Mouse (Mus musculus) stomach, embryonic 15.5 days (tissue): Measurements from ENCODE around the gene Shisa4. TPM values are rescaled to one million over a fixed set of nuclear protein-coding genes. Genes with fewer than 3 reads are reported as not detected.

Experiments
- ATAC-seq: fragments of 200-750 bp; cut with Nextera tagmentation; 2 replicates; pipeline ENCODE4 v1.8.0; 2017; ENCODE audit warnings: low read depth, moderate number of reproducible peaks, moderate TSS enrichment; ENCODE audit not compliant: insufficient read depth, low FRiP score
- H3K27ac ChIP-seq: fragments of 300-500 bp; sonication (generic); 2 replicates; pipeline ENCODE4 v1.5.1; 2015; ENCODE audit warnings: mild to moderate bottlenecking, inconsistent platforms
- H3K27me3 ChIP-seq: fragments of 300-500 bp; sonication (generic); replicated peaks from 2 replicates; pipeline ENCODE4 v1.6.1; 2015; ENCODE audit warnings: inconsistent platforms
- H3K36me3 ChIP-seq: fragments of 300-500 bp; sonication (generic); 2 replicates; pipeline ENCODE4 v1.6.1; 2015; ENCODE audit warnings: inconsistent platforms
- H3K4me1 ChIP-seq: fragments of 300-500 bp; sonication (generic); 2 replicates; pipeline ENCODE4 v1.6.1; 2015; ENCODE audit warnings: inconsistent platforms
- H3K4me2 ChIP-seq: fragments of 300-500 bp; sonication (generic); 2 replicates; pipeline ENCODE4 v1.6.1; 2015; ENCODE audit warnings: mild to moderate bottlenecking, inconsistent platforms
- H3K4me3 ChIP-seq: fragments of 300-500 bp; sonication (generic); replicated peaks from 2 replicates; pipeline ENCODE4 v1.5.1; 2015; ENCODE audit warnings: inconsistent platforms
- H3K9ac ChIP-seq: fragments of 300-500 bp; sonication (generic); 2 replicates; pipeline ENCODE4 v1.6.1; 2015; ENCODE audit warnings: inconsistent platforms
- H3K9me3 ChIP-seq: fragments of 300-500 bp; sonication (generic); 2 replicates; pipeline ENCODE4 v1.6.1; 2016; ENCODE audit warnings: inconsistent platforms
- WGBS: fragments of 180-500 bp; shearing (Covaris S2); methylation state at CpG from one replicate; pipeline ENCODE4 v1.1.7; 2015; 5-methylcytosine and 5-hydroxymethylcytosine counted together
- polyA plus RNA-seq: library from polyadenylated mRNA; unstranded; fragments of >200 nt; fragmentation: Nextera tagmentation; extraction: Ambion mirVana; gene quantifications from 2 replicates; pipeline ENCODE4 v1.2.1, GENCODE M21; 2015

Shisa4 gene
- polyA plus RNA-seq, 1 experiment from 2014 or later, result 42.3 TPM

- no peak for ATAC-seq
- H3K4me2 ChIP-seq, result no peak overlapping the region
- no peaks in the 10 kb centered on the region for H3K36me3 ChIP-seq
- H3K4me1 ChIP-seq, result peaks cover 5% of the 10 kb centered on the region
- no peak overlapping the region for H3K4me3 ChIP-seq
- H3K27me3 ChIP-seq, result no peaks in the 10 kb centered on the region
- no peak overlapping the region for H3K9ac ChIP-seq
- no peaks in the 10 kb centered on the region for H3K9me3 ChIP-seq
- H3K27ac ChIP-seq, result no peak overlapping the region
Measured at GRCm38 (mm10) chr1:135362115-135362514, 12.9 kb downstream of the Shisa4 start.

GRCm38 (mm10) chr1:135361491-135361890, 13.5 kb downstream of the Shisa4 start:
- Histone ChIP-seq H3K9ac (no peak overlapping the region), H3K36me3 (no peaks in the 10 kb centered on the region), H3K9me3 (no peaks in the 10 kb centered on the region), H3K4me3 (no peak overlapping the region), H3K4me2 (no peak overlapping the region), H3K27ac (no peak overlapping the region), H3K4me1 (peaks cover 5% of the 10 kb centered on the region), H3K27me3 (no peaks in the 10 kb centered on the region)
- ATAC-seq, result no peak
- 76% methylated on average over 4 of the region's 4 CpGs for WGBS

- no peak overlapping the region for H3K9ac ChIP-seq
- H3K4me2 ChIP-seq, result no peak overlapping the region
- peak; percentile 81; the same call in 1 of the 2 replicates for ATAC-seq
- H3K36me3 ChIP-seq, result no peaks in the 10 kb centered on the region
- WGBS, result 14% methylated on average over 2 of the region's 2 CpGs
- H3K27ac ChIP-seq, result peak overlapping the region; percentile 87
- H3K27me3 ChIP-seq, result no peaks in the 10 kb centered on the region
- no peak overlapping the region for H3K4me3 ChIP-seq
- H3K4me1 ChIP-seq, result peaks cover 5% of the 10 kb centered on the region
- no peaks in the 10 kb centered on the region for H3K9me3 ChIP-seq
Measured at GRCm38 (mm10) chr1:135359071-135359470, 16.0 kb downstream of the Shisa4 start.

DNA sequence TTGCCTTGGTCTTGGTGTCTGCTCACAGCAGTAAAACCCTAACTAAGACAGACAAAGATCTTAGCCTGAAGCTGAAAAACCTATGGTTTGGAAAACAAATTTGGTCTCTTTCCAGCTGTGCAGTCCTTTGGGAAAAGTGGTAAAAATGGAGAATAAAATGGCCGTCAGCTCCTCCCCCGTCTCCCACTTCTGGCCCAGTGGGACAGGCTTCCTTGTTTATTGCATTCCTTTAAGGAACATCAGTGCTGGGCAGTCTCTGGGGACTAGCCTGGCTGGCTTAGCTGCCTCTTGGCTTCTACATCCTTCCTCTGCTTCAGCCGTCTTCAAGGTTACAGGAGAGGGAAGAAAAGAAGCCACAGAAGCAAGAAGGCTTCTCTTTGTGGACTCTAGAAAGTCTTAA, 23.1 kb downstream of the Shisa4 start:
- ATAC-seq, result no peak
- 68% methylated on average over 3 of the region's 3 CpGs for WGBS
- Histone ChIP-seq H3K9ac (no peak overlapping the region), H3K4me3 (no peak overlapping the region), H3K4me1 (peaks cover 4% of the 10 kb centered on the region; the same call in 1 of the 2 replicates), H3K27me3 (no peaks in the 10 kb centered on the region), H3K36me3 (no peaks in the 10 kb centered on the region), H3K4me2 (no peak overlapping the region), H3K27ac (no peak overlapping the region), H3K9me3 (no peaks in the 10 kb centered on the region)

DNA sequence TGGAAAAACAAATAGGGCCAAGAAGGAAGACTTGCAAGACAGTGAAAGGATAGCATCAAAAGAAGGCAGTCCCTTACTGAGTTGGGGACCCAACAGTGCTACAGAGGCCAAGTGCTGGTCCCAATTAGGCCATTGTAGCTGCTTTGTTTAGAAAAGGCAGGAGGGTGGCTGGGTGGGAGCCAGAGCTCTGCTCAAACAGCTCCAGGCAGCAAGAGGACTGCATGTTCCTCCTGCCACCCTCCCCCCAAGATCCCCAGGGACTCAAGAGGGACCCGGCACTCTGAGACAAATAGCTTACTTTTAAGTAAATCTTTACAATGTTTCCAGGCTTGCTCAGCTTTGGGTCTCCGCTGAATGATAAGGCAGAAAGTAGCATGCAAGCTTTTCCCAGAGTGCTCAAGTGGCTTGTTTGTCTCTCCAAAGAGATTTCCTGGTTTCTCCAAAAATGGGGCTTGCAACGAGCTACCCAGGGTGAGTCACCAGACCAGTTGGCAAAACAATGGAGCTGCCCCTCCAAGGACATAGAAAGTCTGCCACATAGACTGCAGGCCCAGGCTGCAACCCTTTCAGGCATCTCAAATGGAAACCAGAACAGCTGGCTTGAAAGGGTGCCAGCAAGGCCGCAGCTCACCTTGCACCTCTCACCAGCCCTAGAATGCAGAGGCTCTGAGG, 27.4 kb downstream of the Shisa4 start:
- Histone ChIP-seq H3K4me1 (peaks cover 5% of the 10 kb centered on the region; the same call in 1 of the 2 replicates), H3K9me3 (no peaks in the 10 kb centered on the region), H3K9ac (no peak overlapping the region), H3K4me2 (0 out of 2 replicates have a peak overlapping the region, but pooled peaks have one; percentile 1), H3K27ac (peak overlapping the region; percentile 45), H3K4me3 (no peak overlapping the region), H3K36me3 (no peaks in the 10 kb centered on the region), H3K27me3 (no peaks in the 10 kb centered on the region)
- peak; percentile 48; the same call in 1 of the 2 replicates for ATAC-seq
- WGBS, result 28% methylated on average over 4 of the region's 4 CpGs

DNA sequence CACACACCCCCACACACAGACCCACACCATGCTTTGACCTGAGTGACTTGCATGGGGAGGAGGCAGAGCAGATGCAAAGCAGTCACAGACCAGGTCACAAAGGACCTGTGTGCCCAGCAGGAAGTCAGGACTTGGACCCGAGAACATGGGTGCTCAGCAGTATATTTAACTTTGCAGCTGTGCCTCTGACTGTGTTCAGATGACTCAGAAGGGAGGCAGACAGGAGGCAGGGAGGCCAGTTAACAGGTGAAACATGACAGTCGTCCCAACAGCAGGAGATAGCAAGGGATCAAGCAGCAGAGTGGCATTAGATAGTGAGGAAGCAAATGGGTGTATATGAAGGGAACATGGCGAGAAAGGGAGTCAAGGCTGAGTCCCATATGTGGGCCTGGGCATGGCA, 28.1 kb downstream of the Shisa4 start:
- H3K4me1 ChIP-seq, result peaks cover 5% of the 10 kb centered on the region; the same call in 1 of the 2 replicates
- no peaks in the 10 kb centered on the region for H3K36me3 ChIP-seq
- no peaks in the 10 kb centered on the region for H3K27me3 ChIP-seq
- H3K9ac ChIP-seq, result no peak overlapping the region
- no peak overlapping the region for H3K4me3 ChIP-seq
- no peak for ATAC-seq
- 59% methylated on average over 3 of the region's 3 CpGs for WGBS
- peak overlapping the region; percentile 45; the same call in 1 of the 2 replicates for H3K27ac ChIP-seq
- H3K4me2 ChIP-seq, result 0 out of 2 replicates have a peak overlapping the region, but pooled peaks have one; percentile 1
- H3K9me3 ChIP-seq, result no peaks in the 10 kb centered on the region

- WGBS, result 47% methylated on average over 4 of the region's 4 CpGs
- no peak for ATAC-seq
- H3K4me1 ChIP-seq, result peaks cover 5% of the 10 kb centered on the region; the same call in 1 of the 2 replicates
- H3K27me3 ChIP-seq, result no peaks in the 10 kb centered on the region
- no peak overlapping the region for H3K9ac ChIP-seq
- H3K9me3 ChIP-seq, result no peaks in the 10 kb centered on the region
- H3K27ac ChIP-seq, result no peak overlapping the region
- no peak overlapping the region for H3K4me3 ChIP-seq
- H3K4me2 ChIP-seq, result no peak overlapping the region
- no peaks in the 10 kb centered on the region for H3K36me3 ChIP-seq
Measured at GRCm38 (mm10) chr1:135344026-135344425, 31.0 kb downstream of the Shisa4 start.

GRCm38 (mm10) chr1:135341947-135342346, 33.1 kb downstream of the Shisa4 start:
- Histone ChIP-seq H3K27me3 (no peaks in the 10 kb centered on the region), H3K4me3 (no peak overlapping the region), H3K9ac (no peak overlapping the region), H3K27ac (0 out of 2 replicates have a peak overlapping the region, but pooled peaks have one; percentile 52), H3K9me3 (no peaks in the 10 kb centered on the region), H3K36me3 (no peaks in the 10 kb centered on the region), H3K4me2 (no peak overlapping the region), H3K4me1 (0 out of 2 replicates have a peak, but pooled peaks cover under 1% of the 10 kb centered on the region)
- ATAC-seq, result no peak
- 46% methylated on average over 8 of the region's 8 CpGs for WGBS

DNA sequence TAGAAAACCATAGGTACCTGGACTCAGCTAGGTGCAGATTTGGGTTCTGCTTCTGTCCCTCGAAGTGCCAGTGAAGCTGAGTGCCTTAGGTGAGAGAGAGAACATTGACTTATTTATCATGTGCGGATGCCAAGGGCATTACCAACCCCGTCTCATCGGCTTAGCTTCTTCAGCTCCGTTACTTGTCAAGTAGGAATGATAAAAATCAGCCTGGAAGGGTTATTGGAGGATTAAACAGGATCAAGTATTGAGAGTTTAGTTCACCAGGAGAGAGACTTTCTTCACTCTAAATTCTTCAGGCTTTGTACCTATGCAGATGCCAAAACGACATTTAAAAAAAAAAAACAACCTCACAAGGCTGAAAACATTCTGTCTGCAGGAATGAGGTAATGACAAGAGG, 44.5 kb downstream of the Shisa4 start:
- Histone ChIP-seq H3K9ac (no peak overlapping the region), H3K9me3 (no peaks in the 10 kb centered on the region), H3K4me1 (0 out of 2 replicates have a peak, but pooled peaks cover 4% of the 10 kb centered on the region), H3K4me3 (no peak overlapping the region), H3K4me2 (no peak overlapping the region), H3K27me3 (no peaks in the 10 kb centered on the region), H3K36me3 (no peaks in the 10 kb centered on the region), H3K27ac (no peak overlapping the region)
- ATAC-seq, result no peak
- 54% methylated on average over 6 of the region's 6 CpGs for WGBS

DNA sequence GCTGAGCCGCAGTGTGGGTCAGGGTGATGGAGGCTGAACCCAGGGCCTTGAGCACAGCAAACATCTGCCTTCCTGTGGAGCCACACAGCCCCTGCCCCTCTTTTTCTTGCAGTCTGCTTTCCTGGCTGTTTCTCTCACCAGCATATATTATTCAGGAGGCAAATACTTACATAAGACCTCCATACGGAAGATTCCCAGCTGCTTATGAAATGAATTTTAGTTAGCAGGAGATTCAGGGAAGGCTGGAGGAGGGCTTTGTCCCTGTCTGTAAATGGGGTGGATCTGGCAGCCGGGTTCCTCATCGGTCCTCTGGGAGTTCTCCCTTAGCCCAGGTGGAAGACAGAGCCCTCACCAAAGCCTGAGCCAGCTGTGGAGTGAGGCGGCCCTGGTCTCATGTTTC, 46.7 kb downstream of the Shisa4 start:
- 50% methylated on average over 5 of the region's 5 CpGs for WGBS
- no peaks in the 10 kb centered on the region for H3K9me3 ChIP-seq
- no peak overlapping the region for H3K4me2 ChIP-seq
- ATAC-seq, result no peak
- no peaks in the 10 kb centered on the region for H3K36me3 ChIP-seq
- no peak overlapping the region for H3K9ac ChIP-seq
- no peak overlapping the region for H3K4me3 ChIP-seq
- H3K4me1 ChIP-seq, result 0 out of 2 replicates have a peak, but pooled peaks cover 6% of the 10 kb centered on the region
- H3K27me3 ChIP-seq, result no peaks in the 10 kb centered on the region
- H3K27ac ChIP-seq, result no peak overlapping the region; the same call in 1 of the 2 replicates

DNA sequence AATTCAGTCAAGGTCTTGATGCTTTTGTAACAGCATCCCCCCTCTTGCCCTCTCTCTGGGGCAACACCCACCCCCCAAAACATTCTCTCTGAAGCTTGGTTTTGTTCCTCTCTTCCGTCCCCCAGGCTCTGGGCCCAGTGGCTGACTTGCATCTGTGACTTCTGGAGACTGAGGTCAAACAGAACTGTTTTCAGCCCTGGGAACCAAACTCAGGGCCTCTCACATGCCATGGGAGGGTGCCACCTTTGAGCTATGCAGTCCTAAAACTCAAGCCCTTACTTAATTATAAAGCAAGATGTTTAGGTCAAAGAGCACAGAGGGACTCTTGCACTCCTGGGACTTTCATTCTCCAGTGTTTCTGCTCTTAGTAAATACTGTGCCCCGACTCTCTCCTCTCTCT, 49.1 kb downstream of the Shisa4 start:
- Histone ChIP-seq H3K4me3 (peak overlapping the region; percentile 28), H3K4me1 (0 out of 2 replicates have a peak, but pooled peaks cover 6% of the 10 kb centered on the region), H3K4me2 (peak overlapping the region; percentile 19), H3K27ac (no peak overlapping the region), H3K36me3 (no peaks in the 10 kb centered on the region), H3K9ac (0 out of 2 replicates have a peak overlapping the region, but pooled peaks have one; percentile 0), H3K9me3 (no peaks in the 10 kb centered on the region), H3K27me3 (no peaks in the 10 kb centered on the region)
- WGBS, result 85% methylated on average over 2 of the region's 2 CpGs
- ATAC-seq, result no peak

- peak within 1 kb of the TSS; percentile 36 for H3K4me2 ChIP-seq
- H3K36me3 ChIP-seq, result no peaks in the 10 kb centered on the region
- 0 out of 2 replicates have a peak, but pooled peaks cover 6% of the 10 kb centered on the region for H3K4me1 ChIP-seq
- peak within 1 kb of the TSS; percentile 28 for H3K4me3 ChIP-seq
- H3K27me3 ChIP-seq, result no peaks in the 10 kb centered on the region
- peak within 1 kb of the TSS; percentile 79 for H3K27ac ChIP-seq
- WGBS, result 13% methylated on average over 8 of the region's 8 CpGs
- H3K9ac ChIP-seq, result 0 out of 2 replicates have a peak within 1 kb of the TSS, but pooled peaks have one; percentile 6
- no peaks in the 10 kb centered on the region for H3K9me3 ChIP-seq
- peak; percentile 82 for ATAC-seq
Measured at GRCm38 (mm10) chr1:135324571-135324970, 50.5 kb downstream of the Shisa4 start, which contains the start of gene Lmod1. Lmod1 (plus strand) TSS chr1:135324807.
